Comparison of ENCODE assay signal across 8 mouse cellular contexts in the genomic region with DNA sequence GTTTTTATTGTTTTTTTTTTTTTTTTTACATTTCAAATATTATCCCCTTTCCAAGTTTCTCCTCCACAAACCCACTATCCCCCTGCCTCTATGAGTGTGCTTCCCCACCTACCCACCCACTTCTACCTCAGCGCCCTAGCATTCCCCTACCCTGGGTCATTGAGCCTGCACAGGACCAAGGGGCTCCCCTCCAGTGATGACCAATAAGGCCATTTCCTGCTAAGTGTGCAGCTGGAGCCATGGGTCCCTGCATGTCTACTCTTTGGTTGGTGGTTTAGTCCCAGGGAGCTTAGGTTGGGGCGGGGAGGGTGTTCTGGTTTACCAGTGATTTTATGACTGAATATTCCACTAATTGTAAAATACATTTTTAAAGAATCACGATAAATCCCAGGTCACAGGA. TPM values are rescaled to one million over a fixed set of nuclear protein-coding genes. Genes with fewer than 3 reads are reported as not detected.
DNase-seq lines count a peak whose midpoint lies in the region; ATAC-seq and TF ChIP-seq lines count a peak whose summit lies in the region.
"Not testable (repeated sequence)": the region's sequence is repeated elsewhere in the genome, so short reads cannot be mapped to it uniquely, and the experiment has no call there.

No protein-coding gene starts in this region.

- not testable (repeated sequence) for H3K4me1 ChIP-seq in forebrain, embryonic 12.5 days; heart, embryonic 16.5 days (ENCODE audit: control insufficient read depth, insufficient read depth, low read length); kidney, embryonic 14.5 days (ENCODE audit: control insufficient read depth, insufficient read depth, low read length); liver, embryonic 12.5 days; midbrain, embryonic 11.5 days (ENCODE audit: control insufficient read depth, insufficient read depth, low read length)

- H3K4me2 ChIP-seq in forebrain, embryonic 12.5 days: peak overlapping the region; percentile 50
- peak overlapping the region; percentile 63 for H3K4me2 ChIP-seq in heart, embryonic 16.5 days (ENCODE audit: low read depth, low read length)
- peak overlapping the region; percentile 41 for H3K4me2 ChIP-seq in kidney, embryonic 14.5 days (replicated peaks; ENCODE audit: low read depth, low read length)
- peak overlapping the region; percentile 66 for H3K4me2 ChIP-seq in liver, embryonic 12.5 days
- peak overlapping the region; percentile 42; the same call in 1 of the 2 replicates for H3K4me2 ChIP-seq in midbrain, embryonic 11.5 days

- H3K79me3 ChIP-seq in C2C12 (ENCODE audit: low read depth): not testable (repeated sequence)

- WGBS in forebrain, embryonic 12.5 days: 0% methylated on average over 3 of the region's 3 CpGs
- WGBS in heart, embryonic 16.5 days: 2% methylated on average over 3 of the region's 3 CpGs
- 2% methylated on average over 3 of the region's 3 CpGs for WGBS in kidney, embryonic 14.5 days
- 0% methylated on average over 3 of the region's 3 CpGs for WGBS in liver, embryonic 12.5 days (ENCODE audit: insufficient replicate concordance)
- WGBS in midbrain, embryonic 11.5 days: 0% methylated on average over 3 of the region's 3 CpGs

- DNase-seq in cerebellum, adult 9-11 months: peak; percentile 30
- DNase-seq in midbrain, embryonic 11.5 days (ENCODE audit: low spot score, missing footprints): not testable (repeated sequence)
- peak; percentile 3 for DNase-seq in retina, postnatal 1 day

- H3K36me3 ChIP-seq in C2C12 (ENCODE audit: control insufficient read depth, insufficient read depth); forebrain, embryonic 12.5 days (replicated peaks); heart, embryonic 16.5 days (ENCODE audit: control insufficient read depth, insufficient read depth); kidney, embryonic 14.5 days (ENCODE audit: control insufficient read depth, insufficient read depth, low read length); liver, embryonic 12.5 days; midbrain, embryonic 11.5 days (ENCODE audit: control insufficient read depth, insufficient read depth, low read length): not testable (repeated sequence)

- H3K27ac ChIP-seq in forebrain, embryonic 12.5 days; kidney, embryonic 14.5 days (ENCODE audit: low read depth, low read length): not testable (repeated sequence)
- H3K27ac ChIP-seq in heart, embryonic 16.5 days (ENCODE audit: low read length): peak overlapping the region; percentile 81
- H3K27ac ChIP-seq in liver, embryonic 12.5 days: peak overlapping the region; percentile 80
- peak overlapping the region; percentile 63; the same call in 1 of the 2 replicates for H3K27ac ChIP-seq in midbrain, embryonic 11.5 days (ENCODE audit: low read depth, low read length)

- not testable (repeated sequence) for H3K79me2 ChIP-seq in C2C12 (ENCODE audit: control insufficient read depth, insufficient read depth)

- not testable (repeated sequence) for H3ac ChIP-seq in C2C12 (ENCODE audit: control insufficient read depth, insufficient read length, low read depth)

- peak overlapping the region; percentile 65 for H3K9ac ChIP-seq in forebrain, embryonic 12.5 days
- H3K9ac ChIP-seq in heart, embryonic 16.5 days (ENCODE audit: low read length): peak overlapping the region; percentile 80
- peak overlapping the region; percentile 65; the same call in 1 of the 2 replicates for H3K9ac ChIP-seq in kidney, embryonic 14.5 days (ENCODE audit: low read depth, low read length)
- H3K9ac ChIP-seq in liver, embryonic 12.5 days: peak overlapping the region; percentile 80
- peak overlapping the region; percentile 64 for H3K9ac ChIP-seq in midbrain, embryonic 11.5 days (ENCODE audit: low read length)

- not testable (repeated sequence) for H3K27me3 ChIP-seq in C2C12 (ENCODE audit: control insufficient read depth, insufficient read depth, insufficient read length); forebrain, embryonic 12.5 days; heart, embryonic 16.5 days (ENCODE audit: control insufficient read depth, insufficient read depth, low read length); kidney, embryonic 14.5 days (ENCODE audit: control insufficient read depth, insufficient read depth, low read length); liver, embryonic 12.5 days (replicated peaks); midbrain, embryonic 11.5 days (ENCODE audit: control insufficient read depth, insufficient read depth, low read length)

- TF ChIP-seq CTCF in C2C12 (IDR thresholded peaks at IDR 0.05; ENCODE audit: control insufficient read depth, insufficient read depth, insufficient read length): not testable (repeated sequence)

- H3K9me3 ChIP-seq in forebrain, embryonic 12.5 days; heart, embryonic 16.5 days (replicated peaks; ENCODE audit: control insufficient read depth, low read length); kidney, embryonic 14.5 days (ENCODE audit: control insufficient read depth, low read length); liver, embryonic 12.5 days (replicated peaks); midbrain, embryonic 11.5 days (ENCODE audit: control insufficient read depth, low read length): not testable (repeated sequence)

- peak; percentile 75 for ATAC-seq in forebrain, embryonic 12.5 days (ENCODE audit: low FRiP score)
- ATAC-seq in heart, embryonic 16.5 days (replicated peaks; ENCODE audit: extremely low read depth, insufficient read depth, low FRiP score): peak; percentile 35; the same call in 1 of the 2 replicates
- peak; percentile 81 for ATAC-seq in kidney, embryonic 14.5 days (ENCODE audit: low FRiP score, low TSS enrichment)
- ATAC-seq in liver, embryonic 12.5 days: peak; percentile 66
- peak; percentile 81 for ATAC-seq in midbrain, embryonic 11.5 days (ENCODE audit: low FRiP score)

- peak overlapping the region; percentile 38 for H3K4me3 ChIP-seq in C2C12 (ENCODE audit: insufficient read depth, poor library complexity, severe bottlenecking)
- peak overlapping the region; percentile 57 for H3K4me3 ChIP-seq in forebrain, embryonic 12.5 days (replicated peaks)
- H3K4me3 ChIP-seq in heart, embryonic 16.5 days (ENCODE audit: low read length): peak overlapping the region; percentile 71
- H3K4me3 ChIP-seq in kidney, embryonic 14.5 days (ENCODE audit: low read length): peak overlapping the region; percentile 59
- H3K4me3 ChIP-seq in liver, embryonic 12.5 days: peak overlapping the region; percentile 73
- H3K4me3 ChIP-seq in midbrain, embryonic 11.5 days (ENCODE audit: low read depth, low read length): peak overlapping the region; percentile 50

RNA-seq across cellular contexts. Expression of a gene that starts 0.4 kb away (rescaled TPM):
- 1.8 TPM for polyA plus RNA-seq in C2C12 (2012; fragmentation: generic; extraction: Trizol)
- polyA plus RNA-seq in forebrain, embryonic 12.5 days (2016; fragmentation: Nextera tagmentation; extraction: Ambion mirVana): 11.7 and 12.0 TPM in 2 replicates
- polyA plus RNA-seq in heart, embryonic 16.5 days (2015; fragmentation: Nextera tagmentation; extraction: Ambion mirVana): 6.4 and 7.4 TPM in 2 replicates
- 13.0 and 15.2 TPM in 2 replicates for polyA plus RNA-seq in kidney, embryonic 14.5 days (2014; fragmentation: Nextera tagmentation; extraction: Ambion mirVana)
- 5.0 and 5.3 TPM in 2 replicates for polyA plus RNA-seq in liver, embryonic 12.5 days (2016; fragmentation: Nextera tagmentation; extraction: Ambion mirVana)
- 14.1 and 14.3 TPM in 2 replicates for polyA plus RNA-seq in midbrain, embryonic 11.5 days (2014; fragmentation: Nextera tagmentation; extraction: Ambion mirVana)

RNA-seq across cellular contexts. Expression of a gene that starts 47.0 kb away (rescaled TPM):
- 1.8 TPM for polyA plus RNA-seq in C2C12 (2012; fragmentation: generic; extraction: Trizol)
- polyA plus RNA-seq in forebrain, embryonic 12.5 days (2016; fragmentation: Nextera tagmentation; extraction: Ambion mirVana): 17.0 TPM in 2 replicates
- polyA plus RNA-seq in heart, embryonic 16.5 days (2015; fragmentation: Nextera tagmentation; extraction: Ambion mirVana): 8.5 TPM in 2 replicates
- 12.8 and 15.8 TPM in 2 replicates for polyA plus RNA-seq in kidney, embryonic 14.5 days (2014; fragmentation: Nextera tagmentation; extraction: Ambion mirVana)
- 7.6 and 7.7 TPM in 2 replicates for polyA plus RNA-seq in liver, embryonic 12.5 days (2016; fragmentation: Nextera tagmentation; extraction: Ambion mirVana)
- 19.8 and 21.6 TPM in 2 replicates for polyA plus RNA-seq in midbrain, embryonic 11.5 days (2014; fragmentation: Nextera tagmentation; extraction: Ambion mirVana)

RNA-seq across cellular contexts. Expression of a gene that starts 47.0 kb away (rescaled TPM):
- 0.78 TPM for polyA plus RNA-seq in C2C12 (2012; fragmentation: generic; extraction: Trizol)
- 10.0 and 10.1 TPM in 2 replicates for polyA plus RNA-seq in forebrain, embryonic 12.5 days (2016; fragmentation: Nextera tagmentation; extraction: Ambion mirVana)
- 6.5 and 7.9 TPM in 2 replicates for polyA plus RNA-seq in heart, embryonic 16.5 days (2015; fragmentation: Nextera tagmentation; extraction: Ambion mirVana)
- 9.2 and 9.7 TPM in 2 replicates for polyA plus RNA-seq in kidney, embryonic 14.5 days (2014; fragmentation: Nextera tagmentation; extraction: Ambion mirVana)
- 5.3 and 5.5 TPM in 2 replicates for polyA plus RNA-seq in liver, embryonic 12.5 days (2016; fragmentation: Nextera tagmentation; extraction: Ambion mirVana)
- polyA plus RNA-seq in midbrain, embryonic 11.5 days (2014; fragmentation: Nextera tagmentation; extraction: Ambion mirVana): 11.9 and 14.8 TPM in 2 replicates
